Mouse (Mus musculus): ENCODE results near the gene Fam183b.

GRCm38 (mm10) chr11:58815676-58816075, 13.9 kb upstream of the Fam183b start:
- TF ChIP-seq POLR2A (IDR thresholded peaks at IDR 0.05; ENCODE audit: insufficient read depth, low read depth, low read length) (no peak), EP300 (IDR thresholded peaks at IDR 0.05; ENCODE audit: insufficient read depth, low read depth, low read length) (no peak)

All from heart, adult 2 months (tissue).